Mouse (Mus musculus) cerebellum, adult (tissue): ENCODE results near the gene Gnl3l.

Experiments
- ATAC-seq: cut with Nextera tagmentation; 2 replicates; pipeline ENCODE4 v1.9.2; 2017; ENCODE audit warnings: mild to moderate bottlenecking, moderate library complexity, mixed read lengths; ENCODE audit not compliant: insufficient number of reproducible peaks, low FRiP score, low TSS enrichment

Gnl3l gene

GRCm38 (mm10) chrX:150960702-150961101 lies 56.4 kb downstream of the Gnl3l start:
- ATAC-seq = no peak

- ATAC-seq = no peak
Measured at GRCm38 (mm10) chrX:150956522-150957300, 60.4 kb downstream of the Gnl3l start.

GRCm38 (mm10) chrX:150956016-150956415 lies 61.1 kb downstream of the Gnl3l start:
- ATAC-seq = no peak

GRCm38 (mm10) chrX:150955441-150955840 lies 61.7 kb downstream of the Gnl3l start:
- no peak for ATAC-seq

GRCm38 (mm10) chrX:150954721-150955120 lies 62.4 kb downstream of the Gnl3l start:
- no peak for ATAC-seq
